Mouse (Mus musculus): ENCODE measurements at regions not wholly inside any gene's neighbourhood (a gene's known extent, or its start where the extent isn't known, plus 50 kb on each side); places are given as distances from the start of the nearest gene placed in this dataset.
"Not testable (repeated sequence)": the region's sequence is repeated elsewhere in the genome, so short reads cannot be mapped to it uniquely, and the experiment has no call there.

GRCm38 (mm10) chr1:124517543-124518171, 472.3 kb upstream of the Dpp10 start:
- no peak overlapping the region for H3K4me3 ChIP-seq
- intact Hi-C loops (cut with DNase I) = no loop called here
- no peak overlapping the region for H3K27ac ChIP-seq
- no peak for TF ChIP-seq CTCF (IDR thresholded peaks at IDR 0.05)
- no peak for DNase-seq

DNA sequence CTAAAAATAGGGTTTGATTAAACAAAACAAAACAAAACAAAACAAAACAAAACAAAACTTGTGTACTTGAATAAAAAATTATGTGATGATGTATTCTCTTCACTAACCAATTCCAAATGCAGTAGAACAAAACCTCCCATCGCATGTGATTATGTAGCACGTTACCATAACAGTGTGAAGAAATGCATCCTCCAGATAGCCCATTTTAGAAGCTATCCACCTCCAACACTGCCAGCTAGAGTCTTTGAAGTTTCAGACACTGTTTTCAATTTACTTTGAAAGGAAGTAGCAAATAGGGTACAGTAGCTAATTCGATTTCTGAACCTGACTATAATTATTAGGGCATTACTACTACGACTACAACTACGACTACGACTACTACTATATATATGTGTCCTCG, 465.1 kb upstream of the Dpp10 start:
- intact Hi-C loops (cut with DNase I) = no loop called here
- TF ChIP-seq CTCF (IDR thresholded peaks at IDR 0.05) = no peak

GRCm38 (mm10) chr1:124488456-124488855, 443.1 kb upstream of the Dpp10 start:
- Histone ChIP-seq H3K4me3 (no peak overlapping the region), H3K27ac (no peak overlapping the region)
- TF ChIP-seq CTCF (IDR thresholded peaks at IDR 0.05) = no peak
- no peak for DNase-seq
- intact Hi-C loops (cut with DNase I) = no loop called here

More for the DNA sequence above, 465.1 kb upstream of the Dpp10 start:
- Histone ChIP-seq H3K4me3 (no peak overlapping the region), H3K27ac (no peak overlapping the region)
- no peak for DNase-seq

GRCm38 (mm10) chr1:124487965-124488364, 442.6 kb upstream of the Dpp10 start:
- no peak overlapping the region for H3K4me3 ChIP-seq
- DNase-seq = no peak
- TF ChIP-seq CTCF (IDR thresholded peaks at IDR 0.05) = no peak
- no peak overlapping the region for H3K27ac ChIP-seq
- intact Hi-C loops (cut with DNase I) = no loop called here

DNA sequence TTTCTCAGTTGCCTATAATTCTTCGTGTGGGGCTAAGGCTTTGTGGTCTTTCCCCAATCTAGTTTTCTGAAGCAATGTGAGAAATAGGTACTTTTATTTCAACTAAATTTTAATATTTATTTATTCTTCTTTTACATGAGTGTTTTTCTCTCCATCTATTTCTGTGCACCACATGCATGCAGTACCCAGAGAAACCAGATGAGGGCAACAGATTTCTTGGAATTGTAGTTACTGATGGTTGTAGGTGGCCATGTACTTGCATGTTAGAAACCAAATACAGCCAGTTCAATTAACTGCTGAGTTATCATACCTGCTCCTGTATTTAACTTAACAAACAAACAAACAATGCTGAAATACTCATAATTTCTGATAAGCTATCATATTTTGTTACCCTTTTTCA, 404.8 kb upstream of the Dpp10 start:
- no peak for DNase-seq
- Histone ChIP-seq H3K4me3 (no peak overlapping the region), H3K27ac (no peak overlapping the region)
- TF ChIP-seq CTCF (IDR thresholded peaks at IDR 0.05) = peak; percentile 28
- intact Hi-C loops (cut with DNase I) = no loop called here

DNA sequence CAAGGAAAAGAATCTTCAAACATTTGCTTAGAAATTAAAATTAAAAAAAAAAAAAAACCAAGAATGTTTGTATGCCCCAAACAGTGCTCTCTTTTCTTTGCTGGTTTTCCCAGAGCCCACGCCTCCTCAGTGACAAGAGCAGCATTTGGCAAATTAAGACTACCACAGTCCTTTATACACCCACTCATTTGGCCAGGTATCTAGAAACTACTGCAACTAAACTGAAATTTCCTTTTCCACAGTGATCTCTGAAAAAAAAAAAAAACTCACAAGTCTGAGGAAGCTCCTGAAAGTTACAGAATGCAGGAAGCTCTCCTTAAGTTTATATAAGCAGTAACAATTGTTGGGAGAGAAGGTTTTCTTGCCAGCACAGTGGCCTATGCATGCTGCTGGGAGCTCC, 394.2 kb upstream of the Dpp10 start:
- H3K27ac ChIP-seq = no peak overlapping the region
- intact Hi-C loops (cut with DNase I) = no loop called here
- no peak for DNase-seq
- TF ChIP-seq CTCF (IDR thresholded peaks at IDR 0.05) = no peak
- H3K4me3 ChIP-seq = no peak overlapping the region

GRCm38 (mm10) chr1:124435850-124436249, 390.5 kb upstream of the Dpp10 start:
- no peak overlapping the region for H3K4me3 ChIP-seq
- DNase-seq = no peak
- intact Hi-C loops (cut with DNase I) = no loop called here
- no peak for TF ChIP-seq CTCF (IDR thresholded peaks at IDR 0.05)
- no peak overlapping the region for H3K27ac ChIP-seq

GRCm38 (mm10) chr1:124429583-124429982, 384.2 kb upstream of the Dpp10 start:
- no peak for TF ChIP-seq CTCF (IDR thresholded peaks at IDR 0.05)
- no peak for DNase-seq
- Histone ChIP-seq H3K4me3 (no peak overlapping the region), H3K27ac (no peak overlapping the region)
- intact Hi-C loops (cut with DNase I) = no loop called here

- DNase-seq = no peak
- no peak for TF ChIP-seq CTCF (IDR thresholded peaks at IDR 0.05)
- intact Hi-C loops (cut with DNase I) = no loop called here
- Histone ChIP-seq H3K4me3 (no peak overlapping the region), H3K27ac (no peak overlapping the region)
Observed at GRCm38 (mm10) chr1:124416762-124417161, 371.4 kb upstream of the Dpp10 start.

DNA sequence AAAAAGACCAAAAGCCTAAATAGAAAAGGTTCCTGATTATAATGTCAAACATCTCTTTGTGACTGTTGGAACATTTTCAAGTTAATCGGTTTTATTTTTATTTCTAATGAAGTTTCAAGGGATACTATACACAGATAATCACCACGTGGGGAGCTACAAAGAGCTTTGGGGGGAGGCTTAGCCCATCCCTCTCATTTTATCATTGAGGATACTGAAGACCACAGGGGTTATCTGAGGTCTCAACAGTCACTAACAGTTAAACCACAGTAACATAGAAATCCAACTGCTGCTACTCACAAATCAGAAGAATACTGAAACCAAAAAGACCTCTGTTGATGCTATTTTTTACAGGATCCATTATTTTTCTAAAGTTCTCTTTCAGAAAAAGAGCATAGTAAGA, 364.9 kb upstream of the Dpp10 start:
- TF ChIP-seq CTCF (IDR thresholded peaks at IDR 0.05) = no peak
- H3K27ac ChIP-seq = no peak overlapping the region
- intact Hi-C loops (cut with DNase I) = no loop called here
- H3K4me3 ChIP-seq = no peak overlapping the region
- no peak for DNase-seq

- intact Hi-C loops (cut with DNase I) = no loop called here
- no peak for DNase-seq
- no peak overlapping the region for H3K4me3 ChIP-seq
- TF ChIP-seq CTCF (IDR thresholded peaks at IDR 0.05) = no peak
- H3K27ac ChIP-seq = no peak overlapping the region
Observed at GRCm38 (mm10) chr1:124409781-124410180, 364.4 kb upstream of the Dpp10 start.

- no peak for DNase-seq
- intact Hi-C loops (cut with DNase I) = no loop called here
- TF ChIP-seq CTCF (IDR thresholded peaks at IDR 0.05) = no peak
- Histone ChIP-seq H3K27ac (no peak overlapping the region), H3K4me3 (no peak overlapping the region)
Observed at GRCm38 (mm10) chr1:124369604-124370003, 324.2 kb upstream of the Dpp10 start.

- intact Hi-C loops (cut with DNase I); H3K4me3 ChIP-seq; H3K27ac ChIP-seq; DNase-seq: not testable (repeated sequence)
Observed at GRCm38 (mm10) chr1:124348491-124348890, 303.1 kb upstream of the Dpp10 start.

DNA sequence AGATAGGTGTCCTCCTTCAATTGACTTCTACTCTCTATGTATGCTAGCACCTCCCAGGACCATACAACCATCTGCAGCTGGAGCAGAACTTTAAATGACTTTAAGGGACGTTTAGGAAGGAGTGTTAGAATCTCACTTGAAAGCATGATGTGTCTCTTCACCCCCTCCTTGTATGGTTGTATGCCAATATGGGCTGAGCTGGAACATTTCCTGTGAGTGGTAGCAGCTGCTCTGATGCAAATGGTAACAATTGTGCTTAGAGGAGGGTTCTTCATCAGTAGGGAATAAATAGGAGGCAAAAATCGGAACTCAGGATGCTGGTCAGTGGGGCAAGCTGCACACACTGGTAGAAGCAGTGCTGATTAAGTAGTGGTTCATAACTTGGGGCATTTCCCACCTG, 294.1 kb upstream of the Dpp10 start:
- no peak for DNase-seq
- intact Hi-C loops (cut with DNase I) = no loop called here
- Histone ChIP-seq H3K27ac (no peak overlapping the region), H3K4me3 (no peak overlapping the region)
- no peak for TF ChIP-seq CTCF (IDR thresholded peaks at IDR 0.05)

All from gastrocnemius, adult 2 months (tissue).